Mouse (Mus musculus) adrenal gland, adult 18-20 months (tissue): ENCODE data around the gene Trappc1. TPM values are rescaled to one million over a fixed set of nuclear protein-coding genes. Genes with fewer than 3 reads are reported as not detected.
"Not testable (repeated sequence)": the region's sequence is repeated elsewhere in the genome, so short reads cannot be mapped to it uniquely, and the experiment has no call there.

Source experiments
- DNase-seq, 2 experiments: peaks; one replicate each; pipeline ENCODE4 v3.0.0; 2021 to 2022; ENCODE audit warnings: low spot score in 2 of 2
- long read RNA-seq, 2 experiments: library from polyadenylated mRNA; stranded (forward); transcript quantifications; one replicate each; pipeline ENCODE4 v2.0.0; 2021
- total RNA-seq, 2 experiments: library from RNA; stranded (reverse); gene quantifications; 1 replicate in 1 of 2; 2 replicates in 1 of 2; pipeline ENCODE4 v1.2.3; 2021

The Trappc1 gene
- total RNA-seq, result 10 to 100 TPM; 57.8 to 60.1 TPM
- long read RNA-seq, experiment 1, transcript Trappc1-203 (5 exons, 751 nt), result major isoform, 6 of 10 reads
- long read RNA-seq, experiment 1, partial matches to known transcripts, result 1 of 10 reads
- long read RNA-seq, experiment 1, other reads (novel, unspliced or antisense), result 1 of 10 reads
- long read RNA-seq, experiment 2, transcript Trappc1-203 (5 exons, 751 nt), result major isoform, 33 of 60 reads
- long read RNA-seq, experiment 2, transcript Trappc1-202 (4 exons, 759 nt), result minor isoform, 21 of 60 reads
- long read RNA-seq, experiment 2, partial matches to known transcripts, result 3 of 60 reads
- long read RNA-seq, experiment 2, other reads (novel, unspliced or antisense), result 2 of 60 reads

- peak; percentile 96 to 97 for DNase-seq
Measured at GRCm38 (mm10) chr11:69323667-69324111, at the start of gene Trappc1, which contains the start of gene Cntrob. Gene Trappc1, plus strand, starts transcription at chr11:69323980. Gene Cntrob, minus strand, starts transcription at chr11:69323775.

DNA sequence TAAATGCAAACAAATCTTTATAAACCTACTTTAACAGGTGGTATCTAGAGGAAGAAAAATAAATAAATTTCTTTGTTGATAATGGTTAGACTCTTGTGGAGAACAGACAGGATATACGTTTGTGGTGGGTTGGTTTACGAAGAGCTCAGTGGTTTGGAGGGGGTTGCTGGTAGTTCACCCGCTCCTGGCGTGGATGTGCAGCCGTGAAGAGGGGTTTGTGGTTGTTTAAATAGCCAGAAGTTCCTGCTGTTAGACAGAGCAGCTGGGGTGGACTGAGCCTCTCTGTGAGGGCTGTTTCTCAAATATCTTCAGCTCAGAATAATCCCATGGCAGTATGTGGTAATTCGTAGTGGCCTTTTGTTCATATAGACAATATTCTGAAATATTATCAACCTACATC, 48.1 kb upstream of the Trappc1 start:
- DNase-seq, result no peak

DNA sequence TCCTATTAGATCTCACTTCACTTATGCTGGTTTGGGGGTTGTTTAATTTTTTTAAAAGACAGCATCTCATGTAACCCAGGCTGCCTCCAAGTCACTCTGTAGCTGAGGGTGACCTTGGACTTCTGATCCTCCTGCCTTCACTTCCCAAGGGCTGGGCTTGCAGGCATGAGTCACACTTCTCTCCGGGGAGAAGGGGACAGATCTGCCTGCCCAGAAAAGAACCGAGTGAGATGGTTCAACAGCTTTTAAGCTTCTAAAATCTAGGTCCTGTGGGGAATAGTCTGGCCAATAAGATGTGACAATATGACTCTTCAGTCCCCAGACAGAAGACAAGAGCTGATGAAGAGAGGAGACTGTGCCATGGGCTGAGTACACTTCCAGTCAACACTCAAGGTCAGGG, 47.7 kb upstream of the Trappc1 start:
- peak in 1 of 2 experiments; percentile 31 for DNase-seq

DNA sequence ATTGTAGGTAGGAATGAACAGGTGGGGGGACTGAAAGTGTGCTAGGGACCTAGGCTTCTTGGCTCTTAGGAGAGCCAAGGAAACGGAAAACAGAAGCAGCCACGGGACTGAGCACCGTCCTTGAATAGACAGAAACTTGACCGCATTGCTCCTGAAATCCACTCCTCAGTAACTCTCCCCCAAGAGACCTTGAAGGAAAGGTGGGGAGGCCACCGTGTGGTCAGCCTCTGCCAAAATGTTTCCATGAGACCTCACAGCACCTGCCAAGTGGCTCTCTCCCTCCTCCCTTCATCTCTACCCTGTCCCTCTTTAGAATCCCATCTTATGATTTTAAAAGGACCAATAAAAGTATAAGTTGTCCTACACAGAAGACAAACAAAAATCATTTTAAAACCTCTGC, 46.5 kb upstream of the Trappc1 start:
- DNase-seq, result no peak

GRCm38 (mm10) chr11:69291111-69291510, 32.7 kb upstream of the Trappc1 start:
- no peak for DNase-seq

DNA sequence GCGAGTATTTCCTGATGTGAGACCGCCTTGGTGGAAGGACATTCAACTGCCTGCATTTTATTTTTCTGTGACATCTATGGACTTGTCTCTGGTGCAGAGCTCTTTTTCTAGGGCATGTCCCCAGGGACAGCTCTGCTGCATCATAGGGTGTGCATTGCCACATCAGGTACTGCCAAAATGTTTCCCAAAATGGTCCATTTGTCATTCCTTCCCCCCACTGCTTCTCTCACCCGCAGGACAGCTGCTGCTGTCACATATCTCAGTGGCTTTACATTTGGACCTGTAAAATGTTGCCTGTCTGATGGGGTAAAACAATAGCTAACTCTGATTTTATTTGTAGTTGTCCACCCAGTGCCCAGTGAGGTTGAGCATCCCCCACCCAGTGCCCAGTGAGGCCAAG, 28.5 kb upstream of the Trappc1 start:
- DNase-seq, result no peak

- DNase-seq, result no peak
Measured at GRCm38 (mm10) chr11:69297799-69298198, 26.0 kb upstream of the Trappc1 start.

- no peak for DNase-seq
Measured at GRCm38 (mm10) chr11:69298231-69298630, 25.5 kb upstream of the Trappc1 start.

- DNase-seq, result no peak
Measured at GRCm38 (mm10) chr11:69302817-69303216, 21.0 kb upstream of the Trappc1 start.

DNA sequence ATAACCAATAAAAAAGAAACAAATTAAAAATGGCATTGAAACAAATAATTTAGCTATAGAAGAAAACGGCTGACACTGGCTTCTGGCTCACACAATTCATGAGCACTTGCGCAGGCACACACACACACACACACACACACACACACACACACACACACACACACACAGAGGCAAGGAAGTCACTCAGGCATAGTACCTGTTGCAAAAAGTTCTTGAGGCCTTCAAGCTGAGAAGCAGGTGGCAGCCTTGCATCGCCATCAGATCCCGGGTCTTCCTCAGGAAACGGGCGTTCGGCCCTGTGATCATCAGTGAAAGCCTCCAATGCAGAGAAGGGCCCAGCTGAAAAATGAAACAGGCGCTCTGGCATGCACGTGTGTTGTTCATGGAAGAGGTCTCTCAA, 18.5 kb upstream of the Trappc1 start:
- DNase-seq, result no peak

DNA sequence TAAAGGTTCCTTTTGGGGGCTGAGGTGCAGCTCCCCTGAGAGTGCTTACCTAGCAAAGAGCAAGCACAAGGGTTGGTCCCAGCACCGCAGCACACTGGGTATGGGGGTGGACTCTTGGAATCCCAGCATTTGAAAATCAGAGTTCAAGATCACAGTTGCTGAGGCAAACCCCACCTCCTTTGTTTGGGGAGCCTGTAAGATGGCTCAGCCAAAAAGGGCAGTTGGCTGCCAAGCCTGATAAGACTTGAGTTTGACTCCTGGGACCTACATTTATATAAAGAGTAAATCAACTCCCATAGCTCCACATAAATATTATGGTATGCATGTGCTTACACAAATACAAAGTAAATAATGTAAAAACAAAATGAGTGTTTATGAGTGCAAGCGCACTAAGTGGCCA, 17.7 kb upstream of the Trappc1 start:
- DNase-seq, result no peak

GRCm38 (mm10) chr11:69311266-69311665, 12.5 kb upstream of the Trappc1 start:
- DNase-seq, result no peak

GRCm38 (mm10) chr11:69316361-69316760, 7.4 kb upstream of the Trappc1 start:
- no peak for DNase-seq

- DNase-seq, result not testable (repeated sequence)
Measured at GRCm38 (mm10) chr11:69318000-69318399, 5.8 kb upstream of the Trappc1 start.

DNA sequence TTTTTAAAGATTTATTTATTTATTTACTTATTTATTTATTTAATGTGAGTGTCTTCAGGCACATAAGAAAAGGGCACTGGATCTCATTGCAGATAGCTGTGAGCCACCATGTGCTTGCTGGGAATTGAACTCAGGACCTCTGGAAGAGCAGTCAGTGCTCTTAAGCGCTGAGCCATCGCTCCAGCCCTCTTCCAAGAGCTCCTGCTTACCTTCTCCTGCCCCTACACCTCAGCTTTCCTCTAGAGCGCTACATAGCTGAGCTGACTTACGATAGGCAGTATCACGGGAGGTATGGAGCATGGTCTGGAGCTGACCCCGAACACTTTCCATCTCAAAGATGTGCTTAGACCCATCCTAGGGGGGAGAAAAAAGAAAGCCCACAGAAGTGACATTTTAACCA, 2.2 kb upstream of the Trappc1 start:
- DNase-seq, result no peak

DNA sequence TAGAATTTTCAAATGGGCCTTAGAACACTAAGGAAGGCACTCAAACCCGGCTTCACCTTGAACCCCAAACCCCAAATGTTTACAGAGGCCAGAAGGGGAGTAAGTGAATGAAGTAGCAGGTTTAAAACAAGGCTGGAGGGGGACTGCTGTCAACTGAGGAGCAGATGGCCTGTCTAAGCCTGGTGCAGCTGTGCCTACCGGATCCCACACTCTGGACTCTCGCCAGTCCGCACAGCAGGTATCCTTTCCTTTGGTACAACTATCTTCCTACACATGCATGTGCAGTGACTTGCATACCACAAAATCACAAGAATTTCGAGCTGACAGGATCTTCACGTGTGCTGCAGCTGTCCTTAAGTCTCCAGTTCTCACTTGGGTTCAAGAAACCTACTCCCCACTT, 1.8 kb upstream of the Trappc1 start:
- DNase-seq, result no peak

DNA sequence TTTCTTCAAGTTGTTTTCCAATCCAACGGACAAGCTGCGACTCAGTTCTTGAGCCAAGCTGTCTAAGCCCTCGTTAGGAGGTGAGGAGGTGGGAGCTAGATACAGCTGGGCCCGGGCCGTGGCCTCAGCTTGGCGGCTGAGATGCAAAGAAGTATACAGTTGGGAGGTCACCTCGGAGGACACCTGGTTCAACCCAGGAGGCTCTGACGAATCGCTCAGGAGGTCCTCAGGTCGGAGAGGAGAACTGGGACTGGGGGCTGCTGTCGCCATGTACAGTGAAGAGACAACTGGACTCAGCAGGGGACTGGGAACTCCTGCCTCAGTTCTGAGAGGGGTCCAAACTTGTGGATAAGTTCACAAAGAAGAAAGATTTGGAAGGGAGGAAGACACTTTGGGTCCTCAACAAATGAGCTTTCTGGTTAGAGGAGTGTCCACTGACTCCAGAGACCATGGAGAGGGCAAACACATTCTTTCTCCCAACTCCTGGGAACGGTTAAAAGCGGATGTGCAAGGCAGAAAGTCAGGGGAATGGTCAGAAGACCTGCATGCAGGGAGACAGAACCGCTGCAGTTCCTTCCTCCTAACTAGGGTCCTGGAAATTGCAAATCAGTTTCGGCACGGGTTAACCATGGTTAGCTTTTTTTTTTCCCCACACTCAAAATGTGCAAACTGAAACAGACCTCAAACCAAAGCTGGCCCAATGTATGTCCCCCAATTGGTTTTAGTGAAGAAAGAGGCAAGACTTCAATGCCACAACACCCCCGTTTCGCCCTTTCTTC, 898 bp upstream of the Trappc1 start:
- no peak for DNase-seq

DNA sequence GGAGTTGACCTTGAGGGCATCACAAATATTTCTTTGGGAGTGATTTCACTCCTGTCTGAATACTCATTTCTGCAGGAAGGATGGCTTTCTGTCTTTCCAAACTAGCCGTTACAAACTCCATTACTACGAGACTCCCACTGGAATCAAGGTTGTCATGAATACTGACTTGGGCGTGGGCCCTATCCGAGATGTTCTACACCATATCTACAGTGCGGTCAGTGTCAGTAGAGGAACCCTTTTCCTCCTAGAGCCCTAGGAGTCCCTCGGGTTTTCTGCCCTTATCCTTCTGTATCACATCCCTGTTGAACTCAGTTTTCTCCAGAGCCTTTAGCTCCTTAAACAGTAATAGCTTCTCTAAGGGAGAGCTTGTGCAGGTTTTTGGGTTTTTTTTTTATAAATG, 969 bp downstream of the Trappc1 start:
- no peak for DNase-seq

DNA sequence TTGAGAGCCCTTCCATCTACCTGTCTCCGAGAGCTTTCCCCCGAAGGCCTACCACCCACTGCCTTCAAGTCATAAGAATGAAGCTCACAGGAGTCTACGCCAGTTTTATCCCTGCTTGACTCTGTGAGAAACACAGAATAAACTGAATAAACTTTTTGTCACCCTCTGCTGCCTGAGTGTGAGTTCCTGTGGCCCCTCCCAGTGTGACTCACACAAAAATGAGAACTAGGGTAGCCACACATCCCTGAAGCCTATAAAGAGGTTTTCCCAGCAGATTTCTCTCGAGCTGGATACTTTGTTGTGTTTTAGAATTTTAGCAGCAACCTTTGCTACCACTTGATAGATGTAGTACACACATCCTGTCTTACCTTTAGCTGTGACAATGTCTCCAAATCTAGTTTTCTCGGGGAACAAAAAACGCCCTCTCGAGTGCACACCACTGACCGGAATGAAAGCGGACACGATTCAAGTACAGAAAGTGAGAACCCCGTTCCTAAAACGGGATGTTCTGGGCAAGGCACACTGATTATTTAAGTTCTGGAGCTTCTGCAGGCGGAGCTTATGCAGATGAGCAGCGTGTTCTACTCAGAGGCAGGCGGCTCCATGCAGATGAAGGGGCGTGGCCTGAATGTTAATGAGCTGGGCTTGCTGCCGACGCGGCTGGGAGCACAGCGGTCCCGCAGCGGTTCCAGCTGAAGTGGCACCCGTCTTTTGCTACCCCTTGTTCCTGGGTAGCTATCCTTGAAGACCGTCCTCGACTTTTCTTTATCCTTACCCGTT, 2.0 kb downstream of the Trappc1 start, which contains the start of gene Kcnab3:
Kcnab3 (plus strand) TSS at position 631 of the 780 bp plus-strand sequence.
- DNase-seq, result peak; percentile 68 to 74

- DNase-seq, result peak; percentile 26 to 51
Measured at GRCm38 (mm10) chr11:69326408-69327156, 2.8 kb downstream of the Trappc1 start.

- peak in 1 of 2 experiments; percentile 26 for DNase-seq
Measured at GRCm38 (mm10) chr11:69327157-69327442, 3.3 kb downstream of the Trappc1 start.
